Mouse (Mus musculus) myocyte (in vitro differentiated cells): ENCODE data around the gene Camk1d. TPM values are rescaled to one million over a fixed set of nuclear protein-coding genes. Genes with fewer than 3 reads are reported as not detected.
A peak's percentile ranks its signal among the peaks of the same experiment; 100 is the strongest.

Experiments
- H3K27me3 ChIP-seq: one replicate; pipeline ENCODE4 v1.6.1; 2011; ENCODE audit not compliant: control insufficient read depth, insufficient read depth, insufficient read length
- H3K36me3 ChIP-seq: one replicate; pipeline ENCODE4 v1.6.1; 2011; ENCODE audit not compliant: control insufficient read depth, insufficient read depth
- H3K4me2 ChIP-seq: one replicate; pipeline ENCODE4 v1.6.1; 2011; ENCODE audit warnings: low read depth, control low read depth
- H3K4me3 ChIP-seq: one replicate; pipeline ENCODE4 v1.5.1; 2011; ENCODE audit warnings: mild to moderate bottlenecking, control low read depth, moderate library complexity
- H3K79me2 ChIP-seq: one replicate; pipeline ENCODE4 v1.6.1; 2011; ENCODE audit not compliant: control insufficient read depth, insufficient read depth
- H3ac ChIP-seq: one replicate; pipeline ENCODE4 v1.6.1; 2011; ENCODE audit not compliant: control insufficient read depth, insufficient read length
- CEBPB ChIP-seq: IDR thresholded peaks from 2 replicates; pipeline ENCODE4 v1.6.1; 2011; ENCODE audit warnings: mild to moderate bottlenecking, moderate library complexity; ENCODE audit not compliant: poor library complexity, insufficient read depth, severe bottlenecking
- E2F4 ChIP-seq: IDR thresholded peaks from one replicate; pipeline ENCODE4 v1.6.1; 2011; ENCODE audit warnings: mild to moderate bottlenecking, control low read depth, moderate library complexity; ENCODE audit not compliant: insufficient read depth
- MAX ChIP-seq: IDR thresholded peaks from one replicate; pipeline ENCODE4 v1.6.1; 2011; ENCODE audit warnings: low read depth, mild to moderate bottlenecking, control low read depth
- MYOD1 ChIP-seq, 3 experiments: IDR thresholded peaks; one replicate each; pipeline ENCODE4 v1.6.1; 2011; ENCODE audit warnings: control low read depth in 2 of 3, low read depth in 2 of 3, mild to moderate bottlenecking in 2 of 3, moderate library complexity in 1 of 3; ENCODE audit not compliant: insufficient read length in 2 of 3, control insufficient read depth in 1 of 3
- MYOG ChIP-seq, 3 experiments: IDR thresholded peaks; one replicate each; pipeline ENCODE4 v1.6.1; 2011; ENCODE audit warnings: control low read depth in 2 of 3, low read depth in 2 of 3, mild to moderate bottlenecking in 2 of 3; ENCODE audit not compliant: insufficient read length in 2 of 3, control insufficient read depth in 1 of 3, insufficient read depth in 1 of 3
- POLR2A ChIP-seq: IDR thresholded peaks from one replicate; pipeline ENCODE4 v1.6.1; 2011; ENCODE audit warnings: low read depth, mild to moderate bottlenecking, control low read depth, moderate library complexity; ENCODE audit not compliant: insufficient read length
- POLR2AphosphoS2 ChIP-seq: IDR thresholded peaks from one replicate; pipeline ENCODE4 v1.6.1; 2011; ENCODE audit warnings: low read depth, control low read depth; ENCODE audit not compliant: insufficient read length
- REST ChIP-seq: IDR thresholded peaks from one replicate; pipeline ENCODE4 v1.6.1; 2011; ENCODE audit warnings: mild to moderate bottlenecking, control low read depth, moderate library complexity; ENCODE audit not compliant: insufficient read depth, insufficient read length
- SRF ChIP-seq: IDR thresholded peaks from one replicate; pipeline ENCODE4 v1.6.1; 2011; ENCODE audit warnings: low read depth; ENCODE audit not compliant: control insufficient read depth, insufficient read length
- TCF12 ChIP-seq: IDR thresholded peaks from one replicate; pipeline ENCODE4 v1.6.1; 2011; ENCODE audit warnings: mild to moderate bottlenecking, control low read depth; ENCODE audit not compliant: poor library complexity, insufficient read depth, severe bottlenecking
- TCF3 ChIP-seq: IDR thresholded peaks from one replicate; pipeline ENCODE4 v1.6.1; 2011; ENCODE audit warnings: low read depth, control low read depth; ENCODE audit not compliant: insufficient read length
- USF1 ChIP-seq: IDR thresholded peaks from one replicate; pipeline ENCODE4 v1.6.1; 2011; ENCODE audit warnings: low read depth, mild to moderate bottlenecking, control low read depth, moderate library complexity
- polyA plus RNA-seq: library from polyadenylated mRNA; unstranded; fragments of >200 nt; fragmentation: generic; extraction: Trizol; gene quantifications from one replicate; pipeline ENCODE4 v1.2.1, GENCODE M21; 2012; ENCODE audit warnings: missing spikeins

Camk1d gene
- polyA plus RNA-seq, 1 experiment: 1.1 TPM

- Histone ChIP-seq H3K27me3 (no peaks in the 10 kb centered on the region), H3K4me2 (peak overlapping the region; percentile 52), H3K4me3 (no peak overlapping the region), H3K36me3 (no peaks in the 10 kb centered on the region), H3ac (no peak overlapping the region), H3K79me2 (no peaks in the 10 kb centered on the region)
- TF ChIP-seq REST: no peak
- TF ChIP-seq CEBPB: no peak
- TF ChIP-seq MYOD1 (IDR thresholded peaks at IDR 0.05; ENCODE audit: control insufficient read depth in 1 of 3, insufficient read length in 2 of 3, low read depth in 2 of 3): no peak
- no peak for TF ChIP-seq TCF3
- no peak for TF ChIP-seq E2F4
- no peak for TF ChIP-seq TCF12
- TF ChIP-seq POLR2AphosphoS2: no peak
- TF ChIP-seq POLR2A: no peak
- no peak for TF ChIP-seq SRF
- no peak for TF ChIP-seq MAX
- TF ChIP-seq USF1: no peak
- TF ChIP-seq MYOG (IDR thresholded peaks at IDR 0.05; ENCODE audit: control insufficient read depth in 1 of 3, insufficient read depth in 1 of 3, insufficient read length in 2 of 3, low read depth in 2 of 3): no peak
Observed at GRCm38 (mm10) chr2:5636801-5637742, 77.2 kb downstream of the Camk1d start.

GRCm38 (mm10) chr2:5632355-5632684 lies 82.0 kb downstream of the Camk1d start:
- Histone ChIP-seq H3K79me2 (no peaks in the 10 kb centered on the region), H3K36me3 (no peaks in the 10 kb centered on the region), H3K4me3 (no peak overlapping the region), H3K27me3 (no peaks in the 10 kb centered on the region), H3K4me2 (peak overlapping the region; percentile 49), H3ac (no peak overlapping the region)
- TF ChIP-seq TCF12 (no peak), MAX (no peak), POLR2A (no peak), MYOG (IDR thresholded peaks at IDR 0.05; ENCODE audit: control insufficient read depth in 1 of 3, insufficient read depth in 1 of 3, insufficient read length in 2 of 3, low read depth in 2 of 3) (no peak), TCF3 (no peak), USF1 (no peak), SRF (no peak), MYOD1 (IDR thresholded peaks at IDR 0.05; ENCODE audit: control insufficient read depth in 1 of 3, insufficient read length in 2 of 3, low read depth in 2 of 3) (no peak), POLR2AphosphoS2 (no peak), E2F4 (no peak), REST (no peak), CEBPB (no peak)

GRCm38 (mm10) chr2:5631676-5632354 lies 82.5 kb downstream of the Camk1d start:
- no peaks in the 10 kb centered on the region for H3K27me3 ChIP-seq
- TF ChIP-seq POLR2AphosphoS2 (no peak), SRF (no peak), POLR2A (no peak), TCF12 (no peak), MAX (no peak), USF1 (no peak), CEBPB (no peak), E2F4 (no peak), MYOD1 (IDR thresholded peaks at IDR 0.05; ENCODE audit: control insufficient read depth in 1 of 3, insufficient read length in 2 of 3, low read depth in 2 of 3) (no peak), TCF3 (no peak), REST (no peak), MYOG (IDR thresholded peaks at IDR 0.05; ENCODE audit: control insufficient read depth in 1 of 3, insufficient read depth in 1 of 3, insufficient read length in 2 of 3, low read depth in 2 of 3) (no peak)
- no peaks in the 10 kb centered on the region for H3K79me2 ChIP-seq
- no peaks in the 10 kb centered on the region for H3K36me3 ChIP-seq
- H3K4me3 ChIP-seq: no peak overlapping the region
- H3K4me2 ChIP-seq: peak overlapping the region; percentile 49
- no peak overlapping the region for H3ac ChIP-seq

GRCm38 (mm10) chr2:5630710-5631109 lies 83.6 kb downstream of the Camk1d start:
- no peak for TF ChIP-seq TCF3
- no peak for TF ChIP-seq POLR2AphosphoS2
- no peak for TF ChIP-seq CEBPB
- Histone ChIP-seq H3K79me2 (no peaks in the 10 kb centered on the region), H3K4me2 (no peak overlapping the region), H3K36me3 (no peaks in the 10 kb centered on the region), H3K4me3 (no peak overlapping the region), H3ac (no peak overlapping the region), H3K27me3 (no peaks in the 10 kb centered on the region)
